Mouse (Mus musculus): ENCODE measurements around the gene Slc13a3.

DNA sequence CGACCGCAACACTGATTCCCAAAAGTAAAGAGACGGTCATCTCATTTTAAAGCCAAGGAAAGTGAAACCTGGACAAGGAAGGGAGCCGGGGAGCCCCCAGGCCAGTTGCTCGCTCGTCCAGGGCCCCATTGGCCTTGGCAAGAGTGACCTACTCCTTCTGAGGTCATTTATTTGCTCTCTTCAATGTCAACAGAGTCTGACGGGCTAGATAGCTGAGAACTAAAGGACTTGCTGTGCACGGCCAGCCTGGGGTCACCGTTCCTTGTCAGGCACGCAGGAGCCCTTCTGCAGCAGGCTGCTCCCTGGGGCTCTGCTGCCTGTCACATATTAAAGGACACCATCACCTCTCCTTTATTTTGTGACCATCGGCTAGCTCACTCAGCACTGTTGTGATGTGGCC is 1.1 kb downstream of the Slc13a3 start:
- TF ChIP-seq CTCF (IDR thresholded peaks at IDR 0.05; ENCODE audit: low read depth, low read length) (no peak), POLR2A (IDR thresholded peaks at IDR 0.05; ENCODE audit: borderline replicate concordance, low read depth, low read length) (no peak)
